Mouse (Mus musculus) cortical plate, adult 2 months (tissue): ENCODE results near the gene Mpz.

ENCODE experiments used
- CTCF ChIP-seq: fragments of 200-500 bp; IDR thresholded peaks from 2 replicates; pipeline ENCODE4 v1.5.1; 2011; ENCODE audit warnings: mild to moderate bottlenecking, control low read depth, low read length; ENCODE audit not compliant: insufficient read depth; ENCODE audit errors: extremely low read depth
- POLR2A ChIP-seq: fragments of 200-500 bp; IDR thresholded peaks from 2 replicates; pipeline ENCODE4 v1.6.1; 2011; ENCODE audit warnings: mild to moderate bottlenecking, low read length, control low read depth; ENCODE audit not compliant: insufficient read depth; ENCODE audit errors: extremely low read depth

- TF ChIP-seq POLR2A (no peak), CTCF (no peak)
These were observed 40.9 kb upstream of the Mpz start for GRCm38 (mm10) chr1:171109620-171110019.
